Mouse (Mus musculus) layer of hippocampus, adult 9-10 months (tissue): ENCODE results near the gene Fkbp9.
"Not testable (repeated sequence)": the region's sequence is repeated elsewhere in the genome, so short reads cannot be mapped to it uniquely, and the experiment has no call there.

Source experiments
- DNase-seq: peaks from one replicate; pipeline ENCODE4 v3.0.0; 2022; ENCODE audit warnings: low spot score

Fkbp9 gene

DNA sequence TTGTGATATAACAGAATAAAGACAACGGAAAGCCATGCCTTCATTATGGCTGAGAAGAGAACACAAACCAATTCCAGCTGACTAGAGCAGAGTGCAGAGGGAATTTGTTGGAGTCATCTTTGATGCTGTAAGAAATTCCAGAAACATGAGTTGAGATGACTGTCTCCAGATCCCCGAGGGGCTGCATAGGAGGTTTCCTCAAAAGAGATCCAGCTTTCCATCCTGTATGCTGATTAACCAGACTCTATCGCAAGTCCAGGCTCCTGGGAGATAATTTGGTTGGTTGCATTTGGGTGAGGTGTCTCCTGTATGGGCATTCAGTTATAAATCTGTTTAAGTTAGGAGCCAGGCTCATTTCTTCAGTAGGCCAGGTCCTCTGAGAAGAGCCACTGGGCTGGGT is 5.8 kb downstream of the Fkbp9 start:
- no peak for DNase-seq

DNA sequence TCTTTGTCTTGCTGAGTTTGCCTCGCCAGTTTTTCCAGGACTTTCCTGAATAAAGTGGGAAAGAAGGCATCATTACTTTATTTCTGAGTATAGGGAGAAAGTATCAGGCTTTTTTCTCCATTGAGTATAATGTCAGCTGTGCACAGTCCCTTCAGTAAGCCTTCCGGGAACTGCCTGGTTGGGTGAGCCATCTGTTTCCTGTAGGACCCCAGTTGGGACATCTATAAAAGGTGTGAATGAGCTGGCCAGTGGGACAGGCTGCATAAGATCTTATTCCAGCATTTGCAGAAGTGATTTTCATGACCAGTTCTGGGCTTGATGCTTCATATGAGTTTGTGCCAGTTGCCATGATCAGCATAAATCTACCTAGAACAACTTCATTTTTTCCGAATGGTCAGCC is 11.4 kb downstream of the Fkbp9 start:
- no peak for DNase-seq

DNA sequence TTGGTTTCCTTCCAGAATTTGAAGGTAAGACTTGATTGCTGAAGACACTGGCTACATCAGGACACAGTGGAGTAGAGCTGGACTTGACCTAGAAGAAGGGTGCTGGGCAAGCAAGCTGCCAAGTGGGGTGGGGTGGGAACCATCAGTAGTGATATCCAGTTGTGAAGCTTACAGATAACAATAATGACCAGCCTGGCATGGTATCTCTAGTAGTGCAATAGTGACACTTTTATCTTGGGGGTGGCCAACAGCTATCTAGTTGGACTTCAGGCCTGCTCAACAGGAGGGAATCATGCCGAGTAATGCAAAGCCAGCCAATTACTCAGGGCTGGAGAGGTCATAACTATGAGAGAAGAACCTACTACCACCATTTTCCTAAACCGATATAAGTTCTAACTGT is 12.5 kb downstream of the Fkbp9 start:
- no peak for DNase-seq

DNA sequence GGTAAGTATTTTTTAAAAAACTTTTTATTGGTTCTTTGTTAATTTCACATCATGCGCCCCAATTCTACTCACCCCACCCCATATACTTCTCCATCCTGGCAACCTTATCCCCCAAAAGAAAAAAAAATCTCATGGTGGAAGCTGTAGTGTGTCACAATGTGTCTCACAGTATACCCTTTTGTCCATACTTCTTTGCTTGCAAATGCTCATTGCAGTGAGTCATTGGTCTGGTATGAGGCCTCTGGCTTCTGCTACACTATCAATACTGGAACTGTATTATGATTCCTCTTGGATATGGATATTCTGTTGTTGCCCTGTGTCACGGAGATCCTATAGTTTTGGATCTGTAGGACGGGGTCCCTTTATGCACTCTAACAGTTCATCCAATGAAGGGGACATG is 17.1 kb downstream of the Fkbp9 start:
- no peak for DNase-seq

DNA sequence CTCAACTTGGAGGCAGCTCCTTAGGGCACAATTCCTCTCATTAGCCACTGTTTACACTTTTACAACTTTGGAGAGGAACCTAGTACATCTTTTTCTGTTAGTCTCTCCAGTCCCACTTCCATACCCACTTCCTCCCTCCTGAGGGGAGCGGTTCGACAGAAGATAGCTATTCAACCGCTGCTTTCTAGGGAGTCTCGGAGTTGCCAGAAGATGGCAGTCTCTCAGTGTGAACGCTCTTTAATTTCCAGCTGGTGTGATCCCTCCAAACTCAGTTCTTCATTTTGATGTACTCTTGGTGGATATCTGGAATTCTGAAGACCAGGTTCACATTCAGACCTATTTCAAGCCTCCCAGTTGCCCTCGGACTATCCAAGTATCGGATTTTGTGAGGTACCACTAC is 18.5 kb downstream of the Fkbp9 start:
- DNase-seq, result no peak

DNA sequence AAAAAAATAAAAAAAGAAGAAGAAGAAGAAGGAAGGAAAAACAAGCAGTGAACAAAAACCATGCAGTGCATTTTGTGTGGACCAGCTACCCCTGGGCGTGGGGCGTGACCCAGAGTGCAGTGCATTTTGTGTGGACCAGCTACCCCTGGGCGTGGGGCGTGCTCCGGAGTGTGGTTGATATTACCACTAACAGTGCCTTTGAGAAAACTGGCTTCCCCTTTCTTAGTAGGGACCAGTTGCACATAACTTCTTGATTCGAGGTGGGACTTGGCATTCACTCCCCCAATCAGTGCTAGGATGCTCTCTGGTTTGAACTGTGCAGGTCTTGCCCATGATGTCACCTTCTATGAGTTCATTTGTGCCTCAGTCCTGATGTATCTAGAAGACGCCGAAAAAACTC is 22.9 kb downstream of the Fkbp9 start:
- no peak for DNase-seq

DNA sequence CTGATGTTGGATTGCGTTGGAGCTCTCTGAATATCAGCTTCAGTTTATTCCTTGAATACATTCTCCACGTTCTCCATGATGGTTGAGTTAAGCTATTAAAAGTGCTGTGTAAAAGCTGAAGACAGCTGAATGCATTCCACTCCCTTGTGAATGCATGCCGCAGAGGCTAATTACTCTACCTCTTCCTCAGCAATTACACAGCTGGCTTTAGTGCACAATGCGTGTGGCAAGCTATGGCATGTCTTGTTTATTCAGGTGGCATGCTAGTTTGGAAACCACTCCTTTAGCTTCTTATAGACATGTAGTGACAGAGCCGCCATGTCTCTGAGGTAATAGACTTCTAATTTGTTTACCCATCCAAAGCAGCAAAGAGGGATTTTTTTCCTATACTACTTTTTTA is 24.9 kb downstream of the Fkbp9 start:
- no peak for DNase-seq

DNA sequence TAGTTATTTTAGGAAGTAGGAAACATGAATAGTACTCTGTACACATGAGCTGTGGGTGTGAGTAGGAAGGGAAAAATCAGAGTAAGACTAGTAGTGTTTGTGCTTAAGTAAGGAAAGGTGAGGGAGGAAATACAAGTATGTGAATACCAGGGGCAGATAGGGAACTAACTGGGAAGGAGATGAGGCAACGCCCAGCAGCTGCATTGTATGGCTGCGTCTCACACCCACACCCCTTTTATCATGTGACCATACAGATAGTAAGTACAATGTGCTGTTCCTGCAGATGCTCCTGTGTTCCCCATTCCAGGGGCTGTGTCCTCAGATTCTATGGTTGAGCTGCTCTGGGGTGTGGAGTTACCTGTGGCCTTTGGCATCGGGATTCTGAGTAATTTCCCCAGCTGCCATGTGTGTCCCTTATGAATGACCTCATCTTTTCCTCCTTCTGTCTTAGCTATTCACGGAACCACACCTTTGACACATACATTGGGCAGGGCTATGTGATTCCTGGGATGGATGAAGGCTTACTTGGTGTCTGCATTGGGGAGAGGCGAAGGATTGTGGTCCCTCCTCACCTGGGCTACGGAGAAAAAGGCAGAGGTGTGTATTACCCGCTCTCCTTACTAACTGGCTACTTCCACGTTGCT is 28.5 kb downstream of the Fkbp9 start:
- no peak for DNase-seq

DNA sequence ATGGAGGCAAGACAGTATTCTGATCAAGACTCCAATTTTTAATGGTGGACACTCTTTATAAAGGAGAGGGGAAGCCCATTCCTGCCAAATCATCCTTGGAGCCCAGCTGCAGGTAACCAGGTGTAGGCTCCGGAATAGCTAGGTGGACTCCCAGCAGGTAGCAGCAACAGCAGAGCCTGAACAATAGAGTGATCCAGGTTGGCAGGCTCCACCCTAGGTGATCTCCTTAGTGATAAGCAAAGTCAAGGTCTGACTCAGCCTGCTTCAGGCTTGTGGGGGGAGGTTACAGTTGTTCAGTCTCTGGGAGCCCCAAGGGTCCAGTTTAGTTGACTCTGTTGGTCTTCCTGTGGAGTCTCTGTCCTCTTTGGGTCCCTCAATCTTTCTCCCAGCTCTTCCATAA is 35.0 kb downstream of the Fkbp9 start:
- DNase-seq, result not testable (repeated sequence)

DNA sequence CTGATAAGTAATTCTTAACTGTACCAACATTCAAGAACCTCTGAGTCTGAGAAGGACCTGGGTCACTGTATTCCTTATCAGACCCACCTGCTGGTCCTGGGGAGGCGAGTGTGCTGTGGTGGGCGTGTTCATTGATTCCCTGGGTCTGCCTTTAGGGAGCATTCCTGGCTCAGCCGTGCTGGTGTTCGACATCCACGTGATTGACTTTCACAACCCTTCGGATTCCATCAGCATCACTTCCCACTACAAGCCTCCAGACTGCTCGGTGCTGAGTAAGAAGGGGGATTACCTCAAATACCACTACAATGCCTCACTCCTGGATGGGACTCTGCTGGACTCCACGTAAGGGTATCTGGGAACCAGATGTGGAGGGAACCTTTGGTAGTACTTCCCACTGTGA is 36.7 kb downstream of the Fkbp9 start:
- no peak for DNase-seq

DNA sequence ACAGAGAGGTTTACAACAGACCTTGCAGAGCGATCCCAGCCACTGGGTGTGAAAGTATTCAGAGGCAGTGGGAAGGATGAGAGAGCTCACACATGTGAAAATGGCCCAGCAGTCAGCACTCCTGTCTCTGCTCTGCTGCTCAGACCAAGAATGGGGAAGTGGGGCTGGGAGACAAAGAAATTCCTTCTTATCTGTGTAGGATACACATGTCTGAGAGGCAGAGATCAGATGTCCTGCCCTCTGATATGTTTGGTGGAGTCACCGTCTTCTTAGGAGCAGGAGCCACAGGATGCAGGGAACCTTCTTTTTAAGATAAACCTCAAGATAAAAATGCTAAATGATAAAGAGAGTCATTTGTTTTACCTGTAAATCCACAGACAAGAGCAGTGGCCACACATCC is 38.2 kb downstream of the Fkbp9 start:
- no peak for DNase-seq

DNA sequence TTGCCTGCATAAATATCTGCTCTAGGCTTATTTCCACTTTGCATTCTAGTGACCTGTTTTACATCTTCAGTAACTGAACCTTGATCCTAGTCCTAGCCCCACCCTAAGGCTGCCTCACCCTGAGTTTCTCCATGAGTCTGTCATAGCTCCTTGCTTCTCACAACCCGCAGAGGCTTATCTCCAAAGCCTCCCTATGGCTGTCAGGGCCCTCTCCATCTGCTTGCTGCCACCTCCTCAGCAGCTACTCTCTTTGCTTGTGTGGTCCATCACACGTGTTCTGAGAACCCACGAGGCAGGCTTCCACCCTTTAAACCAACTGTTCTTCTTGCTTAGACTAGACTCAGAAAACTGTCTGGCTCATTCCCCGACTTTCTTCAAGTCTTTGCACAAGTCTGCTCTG is 45.0 kb downstream of the Fkbp9 start:
- no peak for DNase-seq

DNA sequence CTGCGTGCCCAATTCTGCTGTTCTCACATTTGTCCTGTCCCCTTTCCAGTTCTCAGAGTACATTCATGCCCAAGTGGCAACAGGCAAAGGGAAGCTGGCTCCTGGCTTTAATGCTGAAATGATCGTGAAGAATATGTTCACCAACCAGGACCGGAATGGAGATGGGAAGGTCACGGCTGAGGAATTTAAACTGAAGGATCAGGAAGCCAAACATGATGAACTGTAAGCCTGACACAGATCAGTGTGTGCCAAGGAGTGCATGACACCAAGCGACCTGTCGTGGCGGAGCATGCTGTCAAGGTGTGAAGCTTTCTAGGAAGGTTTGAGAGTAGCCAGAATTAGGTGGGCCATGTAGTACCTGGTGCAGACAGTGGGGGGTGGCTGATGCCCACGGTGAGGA is 46.1 kb downstream of the Fkbp9 start:
- no peak for DNase-seq

DNA sequence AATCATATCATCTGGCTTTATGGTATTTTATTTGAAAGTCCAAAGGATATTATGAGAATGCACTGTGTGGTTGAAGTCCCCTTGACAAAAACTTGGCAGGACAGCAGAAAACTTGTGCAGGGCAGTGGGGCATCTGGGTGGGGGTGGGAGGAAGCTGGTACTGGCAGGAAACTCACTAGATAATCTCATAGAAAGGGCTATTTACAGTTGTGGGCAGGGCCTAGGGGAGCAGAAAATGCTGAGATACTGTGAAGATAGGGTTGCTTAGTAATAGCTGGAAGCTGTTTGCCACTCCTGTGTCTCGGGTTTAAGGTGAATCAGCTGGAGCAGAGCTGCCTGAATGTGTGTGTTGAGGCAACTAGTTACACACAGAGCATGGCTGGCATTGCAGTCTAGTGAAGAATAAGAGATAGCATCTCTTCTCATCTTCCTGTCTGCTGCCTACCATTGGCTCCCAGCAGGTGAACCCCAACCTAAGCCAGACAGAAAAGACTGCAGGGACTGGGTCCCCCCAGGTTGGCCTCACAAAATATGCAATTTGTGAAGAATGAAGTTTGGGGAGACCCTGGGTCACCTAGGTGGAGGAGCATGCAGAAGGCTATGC is 47.6 kb downstream of the Fkbp9 start:
- DNase-seq, result no peak

DNA sequence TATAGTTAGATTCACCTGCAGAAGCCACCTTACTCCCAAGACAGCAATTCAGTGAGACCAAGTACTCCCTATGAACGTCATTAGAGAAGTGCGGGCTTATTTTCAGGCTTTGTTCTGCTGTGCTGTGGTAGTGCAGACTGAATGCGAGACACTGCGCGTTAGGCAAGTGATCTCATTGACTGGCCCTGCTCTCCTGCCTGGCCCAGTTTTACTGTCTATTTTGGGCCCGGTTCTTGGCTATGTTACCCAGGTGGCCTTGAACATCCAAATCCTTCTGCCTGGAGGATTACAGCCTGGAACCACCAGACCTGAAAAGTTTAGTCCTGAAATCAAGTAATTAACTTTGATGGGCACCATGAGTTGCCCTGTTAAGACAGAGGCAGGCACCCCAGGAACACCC is 56.7 kb downstream of the Fkbp9 start:
- DNase-seq, result no peak

DNA sequence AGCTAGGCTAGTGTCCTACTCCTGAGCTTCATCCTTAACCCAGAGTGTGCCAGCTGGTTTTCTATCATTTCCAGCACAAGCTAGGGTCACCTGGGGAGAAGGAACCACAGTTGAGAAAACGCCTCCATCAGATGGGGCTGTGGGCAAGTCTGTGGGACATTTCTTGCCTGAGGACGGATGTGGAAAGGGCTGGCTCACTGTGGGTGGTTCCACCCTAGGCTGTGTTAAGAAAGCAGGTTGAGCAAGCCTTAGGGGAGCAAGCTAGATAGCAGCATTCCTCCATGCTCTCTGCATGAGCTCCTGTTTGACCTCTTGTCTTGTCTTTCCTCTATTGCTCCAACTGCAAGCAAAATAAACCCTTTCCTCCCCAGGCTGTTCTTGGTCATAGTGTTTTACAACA is 58.9 kb downstream of the Fkbp9 start:
- no peak for DNase-seq

DNA sequence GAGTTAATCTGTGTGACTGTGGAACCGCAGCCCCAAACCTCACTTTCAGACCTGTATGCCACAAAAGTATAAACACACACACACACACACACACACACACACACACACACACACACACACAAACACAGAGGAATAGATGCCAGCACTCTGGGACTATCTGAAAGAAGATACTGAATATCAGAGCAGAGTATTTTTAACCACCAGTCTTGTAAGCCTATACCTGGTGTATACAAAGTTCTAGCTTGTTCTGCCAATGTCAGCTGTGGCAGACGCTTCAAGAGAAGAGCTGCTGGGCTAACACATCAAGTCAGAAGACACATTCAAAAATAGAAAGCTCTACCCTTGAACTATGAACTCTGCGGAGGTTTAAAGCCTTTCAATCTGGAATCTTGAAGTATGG is 67.7 kb downstream of the Fkbp9 start:
- no peak for DNase-seq

DNA sequence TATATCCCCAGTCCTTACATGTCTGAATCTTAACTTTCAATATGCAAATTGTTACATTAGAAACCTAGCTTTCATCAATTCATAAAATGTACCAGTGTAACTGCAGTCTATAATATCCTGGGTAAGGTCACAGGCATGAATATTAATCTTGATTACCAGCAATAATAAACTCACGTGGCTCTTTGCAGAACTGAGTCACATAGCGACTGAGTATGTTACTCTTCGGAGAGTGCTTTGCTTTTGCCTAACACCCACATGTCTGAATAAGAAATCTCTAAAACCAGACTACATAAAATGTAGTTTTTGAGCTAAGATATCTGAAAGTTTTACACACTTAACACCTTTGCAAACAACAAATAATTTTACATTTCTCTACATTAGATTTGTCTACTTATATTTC is 69.5 kb downstream of the Fkbp9 start:
- no peak for DNase-seq

DNA sequence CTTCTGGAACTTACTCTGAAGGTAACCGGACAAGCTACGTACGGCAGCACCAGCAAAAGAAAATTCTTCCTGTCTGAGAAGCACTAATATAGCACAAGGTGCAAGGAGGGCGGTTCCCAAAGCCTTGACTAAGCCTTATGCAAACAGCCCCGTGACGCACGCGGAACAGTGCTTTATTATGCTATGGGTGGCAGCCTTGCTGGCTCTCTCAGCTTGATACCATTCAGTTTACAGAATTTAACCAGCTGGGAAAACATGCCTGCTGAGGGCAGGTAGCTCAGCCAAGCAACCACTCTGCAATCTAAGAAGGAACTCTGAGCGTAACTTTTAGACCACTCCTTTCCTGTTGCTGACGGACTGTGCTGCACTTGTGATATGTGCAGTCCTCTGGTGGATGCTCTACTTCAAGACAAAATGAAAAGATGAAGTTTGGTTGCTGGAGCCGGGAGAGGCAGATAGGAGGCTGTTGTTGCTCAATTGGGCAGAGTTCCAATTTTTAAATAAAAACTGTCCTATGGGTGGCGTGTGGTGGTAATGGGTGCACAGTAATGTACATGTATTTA is 70.0 kb downstream of the Fkbp9 start:
- no peak for DNase-seq

DNA sequence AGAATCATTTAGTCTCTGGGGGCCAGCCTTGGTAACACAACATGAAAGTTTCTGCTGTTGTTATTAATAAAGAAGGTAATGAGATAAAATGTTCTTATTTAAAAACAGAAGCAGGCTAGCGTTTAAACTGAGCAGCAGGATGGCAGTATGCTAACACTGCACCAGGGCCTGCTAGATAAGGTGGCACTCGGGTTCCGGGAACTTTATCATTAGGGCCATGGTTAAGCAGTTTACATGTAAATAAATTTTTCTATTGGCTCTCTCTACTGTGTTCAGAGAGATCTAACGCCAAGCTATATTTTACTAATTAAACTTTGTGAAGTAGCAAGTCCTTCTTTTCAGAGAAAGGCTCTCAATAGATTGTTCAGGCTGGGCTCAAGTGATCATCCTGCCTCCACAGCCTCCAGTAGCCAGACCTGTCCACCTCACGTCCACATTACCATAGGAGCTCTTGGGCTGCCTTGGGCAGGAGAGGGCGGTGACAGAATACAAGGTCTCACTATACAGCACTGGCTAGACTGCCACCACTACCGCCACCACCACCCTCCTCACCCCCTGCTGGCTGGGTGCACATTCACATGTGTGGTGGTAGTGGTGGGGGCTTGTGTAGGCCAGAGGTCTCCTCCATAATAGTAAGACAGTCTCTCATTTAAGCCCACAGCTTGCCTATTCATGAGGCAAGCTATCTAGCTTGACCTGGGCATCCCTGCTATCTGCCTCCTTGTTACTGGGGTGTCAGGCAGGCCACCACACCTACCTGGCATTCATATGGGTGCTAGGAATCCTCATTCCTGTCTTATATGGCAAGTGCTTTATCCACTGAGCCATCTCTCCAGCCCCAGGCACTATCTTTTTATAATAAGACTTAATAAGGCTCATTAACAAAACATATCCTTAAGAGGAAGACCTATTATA is 71.0 kb downstream of the Fkbp9 start:
- DNase-seq, result no peak

DNA sequence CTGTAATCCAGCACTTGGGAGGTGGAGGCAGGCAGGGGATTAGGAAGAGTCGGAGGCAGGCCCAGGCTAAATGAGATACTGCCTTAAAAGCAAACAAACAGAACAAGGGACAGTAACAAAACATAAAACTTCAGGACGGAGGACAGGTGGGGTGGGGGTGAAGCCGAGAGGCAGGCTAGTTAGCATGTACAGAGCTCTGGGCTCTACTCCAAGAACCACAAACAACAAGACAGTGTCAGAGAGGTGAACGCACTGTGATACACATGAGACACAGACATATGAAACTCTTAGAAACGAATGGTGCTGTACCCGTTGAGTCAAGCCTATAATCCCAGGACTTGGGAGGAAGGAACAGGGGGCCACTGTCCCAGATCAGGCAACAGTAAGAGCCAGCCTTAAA is 72.0 kb downstream of the Fkbp9 start:
- DNase-seq, result no peak

DNA sequence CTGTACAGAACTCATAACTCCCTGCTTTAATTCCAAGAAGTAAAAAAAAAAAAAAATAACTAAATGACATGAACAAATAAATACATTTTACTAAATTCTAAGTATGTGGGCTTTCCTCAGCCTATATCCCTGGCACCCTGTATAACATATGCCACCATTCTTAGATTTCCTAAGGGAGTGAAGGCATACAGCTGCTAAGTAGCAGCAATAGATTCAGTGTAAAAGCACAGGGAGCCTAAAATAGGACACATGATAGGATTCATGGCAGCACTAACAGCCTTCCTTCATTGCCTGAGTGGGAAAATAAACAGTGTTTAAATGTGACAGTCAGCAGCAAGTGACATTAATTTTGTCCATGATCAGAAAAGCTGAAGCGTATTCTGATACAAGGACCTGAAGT is 72.5 kb downstream of the Fkbp9 start:
- no peak for DNase-seq

DNA sequence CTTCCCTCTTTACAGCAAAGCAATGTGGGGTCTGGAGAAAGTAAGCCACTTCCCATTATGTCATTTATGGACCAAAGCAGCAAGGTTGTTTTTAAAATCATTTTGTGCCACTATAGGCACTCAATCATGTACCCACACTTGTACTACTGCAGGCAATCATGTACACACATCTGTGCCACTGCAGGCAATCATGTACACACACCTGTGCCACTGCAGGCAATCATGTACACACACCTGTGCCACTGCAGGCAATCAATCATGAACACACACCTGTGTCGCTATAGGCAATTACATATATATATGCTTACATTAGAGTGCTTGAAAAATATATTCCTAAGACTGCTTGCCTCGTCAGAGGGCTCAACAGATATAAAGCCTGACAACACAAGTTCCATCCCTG is 73.1 kb downstream of the Fkbp9 start:
- no peak for DNase-seq
